Mouse (Mus musculus) kidney, postnatal 0 days (tissue): ENCODE results near the gene Rgs7bp. TPM values are rescaled to one million over a fixed set of nuclear protein-coding genes. Genes with fewer than 3 reads are reported as not detected.

ENCODE experiments used
- ATAC-seq: fragments of 200-750 bp; cut with Nextera tagmentation; replicated peaks from 2 replicates; pipeline ENCODE4 v1.8.0; 2017; ENCODE audit warnings: low read depth, moderate number of reproducible peaks, moderate TSS enrichment, moderate library complexity; ENCODE audit not compliant: low FRiP score
- DNase-seq: peaks from one replicate; pipeline ENCODE4 v3.0.0-alpha.2; 2016; ENCODE audit warnings: low spot score
- H3K27ac ChIP-seq: fragments of 300-500 bp; sonication (generic); 2 replicates; pipeline ENCODE4 v1.5.1; 2014; ENCODE audit warnings: mild to moderate bottlenecking
- H3K27me3 ChIP-seq: fragments of 300-500 bp; sonication (generic); 2 replicates; pipeline ENCODE4 v1.6.1; 2014; ENCODE audit warnings: low read length, mixed read lengths; ENCODE audit not compliant: insufficient read depth
- H3K36me3 ChIP-seq: fragments of 300-500 bp; sonication (generic); 2 replicates; pipeline ENCODE4 v1.6.1; 2014; ENCODE audit warnings: low read length, mixed read lengths; ENCODE audit not compliant: insufficient read depth
- H3K4me1 ChIP-seq: fragments of 300-500 bp; sonication (generic); replicated peaks from 2 replicates; pipeline ENCODE4 v1.6.1; 2014; ENCODE audit warnings: antibody characterized with exemption, low read length, mixed read lengths; ENCODE audit not compliant: insufficient read depth
- H3K4me2 ChIP-seq: fragments of 300-500 bp; sonication (generic); 2 replicates; pipeline ENCODE4 v1.6.1; 2014; ENCODE audit warnings: mild to moderate bottlenecking, low read length, moderate library complexity, mixed read lengths
- H3K4me3 ChIP-seq: fragments of 300-500 bp; sonication (generic); replicated peaks from 2 replicates; pipeline ENCODE4 v1.5.1; 2014; ENCODE audit warnings: low read depth, low read length
- H3K9ac ChIP-seq: fragments of 300-500 bp; sonication (generic); 2 replicates; pipeline ENCODE4 v1.6.1; 2014; ENCODE audit warnings: low read depth, low read length
- H3K9me3 ChIP-seq: fragments of 300-500 bp; sonication (generic); replicated peaks from 2 replicates; pipeline ENCODE4 v1.6.1; 2016; ENCODE audit warnings: low read length, inconsistent platforms, mixed read lengths
- CTCF ChIP-seq: IDR thresholded peaks from 2 replicates; pipeline ENCODE4 v1.5.1; 2016; ENCODE audit warnings: antibody characterized with exemption, low read depth, mild to moderate bottlenecking, moderate library complexity
- WGBS: fragments of 180-500 bp; shearing (Covaris S2); extraction: QIAGEN DNeasy Blood & Tissue Kit; methylation state at CpG from one replicate; pipeline ENCODE4 v1.1.7; 2014; 5-methylcytosine and 5-hydroxymethylcytosine counted together
- polyA plus RNA-seq: library from polyadenylated mRNA; unstranded; fragments of >200 nt; fragmentation: Nextera tagmentation; extraction: Ambion mirVana; gene quantifications from 2 replicates; pipeline ENCODE4 v1.2.1, GENCODE M21; 2015

Rgs7bp gene
- polyA plus RNA-seq: 1.4 TPM in 2 replicates

- H3K36me3 ChIP-seq: no peaks in the 10 kb centered on the region
- 0 out of 2 replicates have a peak, but pooled peaks cover 4% of the 10 kb centered on the region for H3K27me3 ChIP-seq
- 0 out of 2 replicates have a peak, but pooled peaks cover 7% of the 10 kb centered on the region for H3K4me1 ChIP-seq
- H3K4me2 ChIP-seq: peak within 1 kb of the TSS; percentile 88
- peak within 1 kb of the TSS; percentile 56 for H3K9ac ChIP-seq
- H3K27ac ChIP-seq: no peak within 1 kb of the TSS
- under 1% methylated on average over 74 of the region's 75 CpGs for WGBS
- ATAC-seq (peak; percentile 74), DNase-seq (peak; percentile 74)
- H3K9me3 ChIP-seq: no peaks in the 10 kb centered on the region
- H3K4me3 ChIP-seq: peak within 1 kb of the TSS; percentile 51
- TF ChIP-seq CTCF: peak; percentile 22; the same call in 1 of the 2 replicates
Measured at GRCm38 (mm10) chr13:105054181-105054940, at the start of gene Rgs7bp. TSS of gene Rgs7bp (minus strand) at chr13:105054930.

- ATAC-seq (no peak), DNase-seq (no peak)
- WGBS: 74% methylated on average over 2 of the region's 2 CpGs
- Histone ChIP-seq H3K9me3 (no peaks in the 10 kb centered on the region), H3K4me1 (no peaks in the 10 kb centered on the region), H3K27me3 (no peaks in the 10 kb centered on the region), H3K9ac (no peak overlapping the region), H3K4me2 (no peak overlapping the region), H3K36me3 (no peaks in the 10 kb centered on the region), H3K27ac (no peak overlapping the region), H3K4me3 (no peak overlapping the region)
- no peak for TF ChIP-seq CTCF
Measured at GRCm38 (mm10) chr13:105104385-105104784, 49.7 kb upstream of the Rgs7bp start.

- ATAC-seq (no peak), DNase-seq (no peak)
- H3K4me3 ChIP-seq: no peak overlapping the region
- H3K9me3 ChIP-seq: no peaks in the 10 kb centered on the region
- H3K27ac ChIP-seq: no peak overlapping the region
- TF ChIP-seq CTCF: no peak
- WGBS: 64% methylated on average over 4 of the region's 4 CpGs
- H3K9ac ChIP-seq: no peak overlapping the region
- no peaks in the 10 kb centered on the region for H3K36me3 ChIP-seq
- H3K4me1 ChIP-seq: no peaks in the 10 kb centered on the region
- H3K4me2 ChIP-seq: no peak overlapping the region
- H3K27me3 ChIP-seq: no peaks in the 10 kb centered on the region
Measured at GRCm38 (mm10) chr13:105100705-105101104, 46.0 kb upstream of the Rgs7bp start.

- Histone ChIP-seq H3K27ac (no peak overlapping the region), H3K4me1 (no peaks in the 10 kb centered on the region), H3K4me2 (no peak overlapping the region), H3K9ac (no peak overlapping the region), H3K4me3 (no peak overlapping the region), H3K27me3 (no peaks in the 10 kb centered on the region), H3K9me3 (no peaks in the 10 kb centered on the region), H3K36me3 (no peaks in the 10 kb centered on the region)
- ATAC-seq (no peak), DNase-seq (no peak)
- TF ChIP-seq CTCF: no peak
- WGBS: 90% methylated on average over 2 of the region's 2 CpGs
Measured at GRCm38 (mm10) chr13:105096316-105096715, 41.6 kb upstream of the Rgs7bp start.

GRCm38 (mm10) chr13:105089276-105089675 is 34.5 kb upstream of the Rgs7bp start:
- no peaks in the 10 kb centered on the region for H3K36me3 ChIP-seq
- DNase-seq: no peak
- WGBS: 89% methylated on average over 3 of the region's 3 CpGs

GRCm38 (mm10) chr13:105081862-105082261 is 27.1 kb upstream of the Rgs7bp start, which contains the start of gene 4933425L06Rik:
TSS of gene 4933425L06Rik (plus strand) at chr13:105082122.
- no peaks in the 10 kb centered on the region for H3K36me3 ChIP-seq
- ATAC-seq (no peak), DNase-seq (no peak)
- H3K27me3 ChIP-seq: no peaks in the 10 kb centered on the region
- no peak for TF ChIP-seq CTCF
- no peaks in the 10 kb centered on the region for H3K4me1 ChIP-seq
- H3K9ac ChIP-seq: no peak within 1 kb of the TSS
- no peak within 1 kb of the TSS for H3K4me3 ChIP-seq
- H3K27ac ChIP-seq: no peak within 1 kb of the TSS
- no peaks in the 10 kb centered on the region for H3K9me3 ChIP-seq
- no peak within 1 kb of the TSS for H3K4me2 ChIP-seq
- WGBS: 89% methylated on average over 10 of the region's 10 CpGs

More at GRCm38 (mm10) chr13:105089276-105089675, 34.5 kb upstream of the Rgs7bp start:
- H3K9me3 ChIP-seq: no peaks in the 10 kb centered on the region
- TF ChIP-seq CTCF: no peak
- H3K27ac ChIP-seq: no peak overlapping the region
- no peak overlapping the region for H3K4me3 ChIP-seq
- ATAC-seq: no peak
- no peak overlapping the region for H3K4me2 ChIP-seq
- H3K27me3 ChIP-seq: no peaks in the 10 kb centered on the region
- H3K9ac ChIP-seq: no peak overlapping the region
- H3K4me1 ChIP-seq: no peaks in the 10 kb centered on the region
